Mouse (Mus musculus): ENCODE data around the gene Dram2.
"Not testable (repeated sequence)": the region's sequence is repeated elsewhere in the genome, so short reads cannot be mapped to it uniquely, and the experiment has no call there.

Dram2 gene

DNA sequence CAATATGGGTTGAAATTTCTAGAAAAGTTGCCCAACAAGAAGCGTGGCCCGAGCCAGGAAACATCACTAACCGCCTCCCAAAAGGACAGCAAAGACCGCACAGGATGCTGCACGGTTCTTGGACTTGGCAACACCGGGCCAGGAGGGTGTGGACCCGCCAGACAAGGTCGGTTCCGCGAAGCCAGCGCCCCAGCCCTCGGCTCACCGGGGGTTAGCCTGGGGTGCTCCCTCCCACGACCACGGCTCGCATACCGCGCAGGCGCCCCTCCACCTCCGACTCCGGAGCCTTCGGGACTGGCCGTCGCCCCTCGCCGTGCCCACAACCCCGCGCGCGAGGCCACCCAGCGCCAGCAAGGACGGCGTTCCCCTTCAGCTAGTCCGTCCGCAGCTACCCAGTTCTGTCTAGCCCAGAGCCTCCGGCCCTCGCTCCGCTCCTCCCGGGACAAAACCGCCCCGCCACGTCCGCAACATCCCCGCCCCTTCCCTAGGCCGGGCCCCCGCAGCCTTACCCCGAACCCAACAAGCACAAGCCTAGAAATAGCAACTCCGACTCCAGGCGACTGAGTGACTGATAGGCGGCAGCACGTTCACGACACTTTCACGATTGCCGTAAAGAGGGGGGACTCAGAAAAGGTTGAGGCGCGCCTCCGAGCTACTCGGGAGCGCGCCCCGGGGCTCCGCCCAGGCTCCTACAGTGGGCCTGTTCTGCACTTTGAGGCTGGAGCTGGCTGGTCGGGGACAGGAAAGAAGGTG lies at the start of gene Dram2, which contains the start of gene Cept1:
TSS of gene Dram2 (plus strand) at position 628 of the 753 bp plus-strand sequence.
TSS of gene Cept1 (minus strand) at position 632 of the 753 bp plus-strand sequence.
- peak; percentile 95 for DNase-seq

DNA sequence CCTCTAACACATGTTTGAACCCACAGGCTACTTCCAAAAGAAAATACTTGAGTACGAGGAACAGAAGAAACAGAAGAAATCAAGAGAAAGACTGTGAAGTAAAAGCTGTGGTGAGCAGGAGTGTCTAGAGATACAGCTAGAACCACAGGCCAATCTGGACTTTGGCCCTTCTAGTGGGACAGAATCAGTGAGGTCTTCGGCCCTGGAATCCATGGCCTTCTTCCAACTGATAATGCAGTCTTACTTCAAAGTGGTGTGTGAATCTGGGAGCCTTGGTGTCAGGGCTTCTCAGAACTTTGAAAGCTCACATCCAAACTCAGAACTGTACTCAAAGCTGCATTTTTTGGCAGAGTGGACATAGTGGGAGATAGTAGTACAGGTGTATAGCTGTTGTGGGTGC lies 47.1 kb upstream of the Dram2 start:
- DNase-seq: no peak

- DNase-seq: no peak
Observed at GRCm38 (mm10) chr3:106502892-106503291, 44.7 kb upstream of the Dram2 start.

DNA sequence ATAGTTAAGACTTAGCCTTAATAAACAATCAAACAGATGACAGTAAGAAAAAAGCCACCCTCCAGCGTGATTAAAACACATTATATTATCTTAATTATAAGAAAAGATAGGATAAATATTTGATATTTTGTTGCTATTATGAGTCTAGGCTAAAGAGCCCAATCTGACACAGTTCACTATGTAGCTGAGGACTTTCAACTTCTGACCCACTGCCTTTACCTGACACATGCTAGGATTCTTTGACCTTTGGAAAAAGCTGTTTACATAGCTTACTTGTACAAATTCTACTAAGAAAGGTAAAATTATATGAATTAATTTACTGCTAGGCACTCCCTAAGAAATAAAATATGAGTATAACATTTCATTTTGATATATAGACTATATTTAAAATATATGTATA lies 36.9 kb upstream of the Dram2 start:
- no peak for DNase-seq

DNA sequence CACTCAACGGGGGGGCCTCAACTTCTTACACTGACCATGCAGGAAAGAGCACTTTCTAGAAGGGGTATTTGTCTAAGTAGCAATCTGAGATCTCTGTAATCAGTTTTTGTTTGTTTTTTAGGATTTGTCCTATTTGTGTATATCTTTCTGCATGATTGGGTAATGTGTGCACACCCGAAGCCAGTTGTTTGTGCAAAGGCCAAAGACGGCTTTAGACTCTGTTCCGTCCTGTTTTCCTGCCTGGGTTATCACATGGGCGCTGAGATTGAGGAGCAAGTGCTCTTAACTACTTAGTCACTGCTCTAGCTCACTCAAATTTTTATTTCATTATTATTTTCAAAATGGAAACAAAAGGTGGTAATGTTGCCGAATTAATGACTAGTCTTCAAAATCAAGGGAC lies 32.6 kb upstream of the Dram2 start:
- DNase-seq: no peak

GRCm38 (mm10) chr3:106522730-106523129 lies 24.9 kb upstream of the Dram2 start:
- no peak for DNase-seq

GRCm38 (mm10) chr3:106526411-106526810 lies 21.2 kb upstream of the Dram2 start:
- no peak for DNase-seq

DNA sequence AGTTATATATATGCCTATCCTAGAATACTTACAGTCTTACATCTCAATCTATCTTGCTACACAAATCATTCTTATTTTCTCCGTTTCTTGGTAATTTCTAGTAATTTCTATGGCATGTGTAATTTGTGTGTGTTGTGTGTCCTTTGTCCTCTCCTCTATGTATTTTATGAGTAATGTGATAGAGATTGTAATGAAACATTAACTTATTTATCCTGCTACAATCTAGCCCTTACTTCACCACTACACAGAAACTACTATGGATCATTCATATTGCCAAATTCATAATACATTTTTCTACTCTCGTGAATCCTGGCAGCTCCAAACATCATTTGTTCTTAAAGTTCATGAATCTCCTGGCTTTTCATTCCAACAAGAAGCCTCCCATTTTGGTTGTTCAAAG lies 19.6 kb upstream of the Dram2 start:
- DNase-seq: no peak

GRCm38 (mm10) chr3:106533277-106533676 lies 14.3 kb upstream of the Dram2 start:
- DNase-seq: no peak

- DNase-seq: no peak
Observed at GRCm38 (mm10) chr3:106544721-106545316, 2.8 kb upstream of the Dram2 start.

DNA sequence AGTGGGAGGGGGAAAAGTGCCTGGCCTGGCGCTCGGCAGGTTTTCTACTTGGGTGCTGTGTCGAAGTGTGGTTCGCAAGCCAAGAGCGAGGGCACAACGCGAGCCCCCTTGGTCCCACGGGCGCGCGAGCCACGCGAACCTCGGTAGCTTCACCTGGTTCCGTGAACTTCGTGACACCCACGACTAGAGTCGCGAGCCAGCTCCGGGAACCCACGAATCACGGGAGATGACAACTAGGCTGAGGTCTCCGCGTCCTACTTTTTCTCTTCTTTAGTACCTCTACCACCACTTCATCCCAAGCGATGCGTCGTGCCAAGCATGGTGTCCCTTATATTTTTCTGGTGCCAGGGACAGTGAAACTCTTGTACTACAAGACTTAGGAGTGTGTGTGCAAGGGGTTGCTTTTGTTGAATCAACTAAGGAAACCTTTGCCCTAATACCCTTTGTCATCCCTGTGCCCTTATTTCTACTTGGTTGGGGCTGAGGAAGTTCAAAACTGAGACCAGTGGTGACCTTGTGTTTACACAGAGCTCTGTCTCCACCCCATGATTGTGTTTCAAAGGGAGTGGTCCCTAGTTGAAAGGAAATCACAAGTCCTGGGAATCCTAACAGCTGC lies 434 bp downstream of the Dram2 start:
- DNase-seq: no peak

- DNase-seq: no peak
Observed at GRCm38 (mm10) chr3:106548971-106549370, 1.4 kb downstream of the Dram2 start.

- no peak for DNase-seq
Observed at GRCm38 (mm10) chr3:106553411-106553810, 5.8 kb downstream of the Dram2 start.

GRCm38 (mm10) chr3:106555743-106556250 lies 8.2 kb downstream of the Dram2 start:
- DNase-seq: no peak

DNA sequence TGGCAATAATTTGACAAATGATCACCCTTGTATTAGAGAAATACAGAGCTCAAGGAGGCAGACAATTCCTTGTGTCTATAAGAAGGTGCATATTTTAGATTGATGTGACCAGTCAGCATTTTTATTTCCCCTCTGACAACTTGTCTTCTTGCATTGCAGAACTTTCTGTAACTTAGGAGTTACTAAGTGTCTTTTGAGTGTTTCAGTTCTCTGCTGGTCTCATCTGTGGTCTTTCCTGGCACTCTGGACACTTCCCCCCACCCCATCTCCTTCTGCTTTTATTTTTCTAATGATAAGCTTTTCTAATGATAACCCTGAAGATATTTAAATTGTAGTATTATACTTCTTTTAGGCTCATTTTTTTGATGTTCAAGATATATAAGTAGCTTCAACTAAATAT lies 10.7 kb downstream of the Dram2 start:
- DNase-seq: no peak

DNA sequence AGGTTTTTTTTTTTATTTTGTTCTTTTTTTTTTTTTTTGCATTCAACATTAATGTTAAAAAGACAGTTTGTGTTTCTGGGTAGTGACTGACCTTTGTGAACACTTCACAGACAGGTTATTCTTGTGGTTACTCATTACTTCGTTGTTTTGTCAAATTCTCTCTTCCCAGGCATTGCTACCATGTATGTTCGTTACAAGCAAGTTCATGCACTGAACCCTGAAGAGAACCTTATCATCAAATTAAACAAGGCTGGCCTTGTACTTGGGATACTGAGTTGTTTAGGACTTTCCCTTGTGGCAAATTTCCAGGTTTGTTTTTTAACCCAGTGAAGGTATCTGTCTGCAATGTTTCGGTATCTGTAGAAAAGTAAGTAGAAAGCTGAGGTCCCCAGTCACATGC lies 18.3 kb downstream of the Dram2 start:
- no peak for DNase-seq

DNA sequence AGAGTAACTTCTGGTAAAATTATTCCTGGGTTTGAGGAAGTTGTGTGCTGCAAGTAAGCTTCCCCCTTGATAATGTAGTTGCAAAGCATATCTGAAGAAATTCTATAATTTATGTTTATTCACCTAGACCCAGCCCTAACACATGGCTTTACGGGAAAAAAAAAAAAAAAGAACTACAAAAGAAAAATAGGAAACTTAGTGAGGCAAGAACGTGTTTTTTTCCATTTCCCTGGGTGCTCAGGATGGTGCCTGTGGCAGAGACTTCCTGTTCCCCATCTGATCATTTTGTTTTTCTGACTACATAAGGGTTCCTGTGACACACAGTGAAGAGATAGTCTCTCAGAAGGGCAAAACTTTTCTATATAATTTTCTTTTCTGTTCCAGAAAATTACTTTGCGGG lies 25.6 kb downstream of the Dram2 start:
- DNase-seq: no peak

DNA sequence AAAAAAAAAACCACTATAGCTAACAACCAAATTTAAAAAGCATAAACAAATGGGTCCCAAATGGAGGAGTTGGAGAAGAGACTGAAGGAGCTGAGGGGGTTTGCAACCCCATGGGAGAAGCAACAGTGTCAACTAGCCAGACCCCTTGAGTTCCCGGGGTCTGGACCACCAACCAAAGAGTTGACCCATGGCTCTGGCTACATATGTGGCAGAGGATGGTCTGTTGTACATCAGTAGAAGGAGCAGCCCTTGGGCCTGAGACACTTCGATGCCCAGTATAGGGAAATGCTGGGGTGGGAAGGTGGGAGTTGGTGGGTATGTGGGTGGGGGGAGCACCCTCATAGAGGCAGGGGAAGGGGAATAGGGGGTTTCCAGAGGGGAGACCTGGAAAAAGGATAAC lies 31.7 kb downstream of the Dram2 start:
- DNase-seq: no peak

GRCm38 (mm10) chr3:106593631-106594030 lies 46.0 kb downstream of the Dram2 start:
- not testable (repeated sequence) for DNase-seq

DNA sequence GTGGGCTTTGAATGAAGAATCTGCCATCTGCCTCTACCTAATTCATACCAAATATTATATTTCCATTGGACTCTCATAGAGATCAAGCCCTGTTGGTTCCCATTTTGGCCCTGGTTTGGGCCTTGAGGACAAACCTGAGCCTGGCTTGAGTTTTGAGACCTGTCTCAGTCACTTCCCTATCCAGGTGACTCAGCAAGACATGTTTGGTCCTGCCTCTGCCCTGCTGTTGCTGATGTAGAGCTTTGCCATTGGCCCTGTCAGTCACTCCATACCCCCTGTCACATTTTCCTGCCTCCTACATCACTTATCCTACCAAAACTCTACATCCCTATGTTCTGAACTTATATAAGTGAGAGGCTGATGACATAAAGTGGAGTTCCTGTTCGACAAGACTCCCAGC lies 70.5 kb downstream of the Dram2 start:
- DNase-seq: no peak
